Mouse (Mus musculus) heart, postnatal 0 days (tissue): ENCODE data around the gene Clec2e.

ENCODE experiments used
- CTCF ChIP-seq: IDR thresholded peaks from 2 replicates; pipeline ENCODE4 v1.5.1; 2016; ENCODE audit warnings: antibody characterized with exemption, control low read depth, low read depth
- EP300 ChIP-seq: IDR thresholded peaks from 2 replicates; pipeline ENCODE4 v1.6.1; 2016; ENCODE audit warnings: antibody characterized with exemption, low read depth

DNA sequence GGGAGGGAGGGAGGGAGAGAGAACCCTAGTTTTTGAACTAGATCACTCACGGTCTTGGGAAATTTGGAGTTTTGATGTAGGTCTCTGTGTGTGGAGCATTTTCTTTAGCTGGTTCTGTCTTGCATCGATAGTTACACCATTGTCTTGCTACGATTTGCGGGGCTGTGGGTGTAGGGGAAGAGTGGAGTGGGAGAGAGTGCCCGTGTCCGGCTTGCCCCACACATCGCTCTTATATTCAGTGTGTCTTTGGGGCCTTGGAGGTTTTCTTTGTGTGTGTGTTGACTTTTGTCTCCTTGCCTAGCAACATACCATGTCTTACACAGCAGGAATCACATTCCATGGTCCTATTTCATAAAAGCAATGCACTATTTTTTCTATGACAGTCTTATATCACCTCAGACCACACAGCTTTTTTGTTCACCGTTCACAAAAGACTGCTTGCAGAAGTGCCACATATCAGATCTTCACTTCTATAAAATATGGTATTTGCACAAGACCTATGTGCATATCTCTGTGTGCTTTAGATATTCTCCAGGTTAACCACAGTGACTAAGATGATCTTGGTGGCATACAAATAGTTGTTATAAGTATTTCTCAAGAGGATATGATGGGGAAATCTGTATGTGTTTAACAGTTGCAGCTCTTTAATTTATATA is 51.0 kb downstream of the Clec2e start:
- TF ChIP-seq CTCF: no peak
- TF ChIP-seq EP300: no peak
